Mouse (Mus musculus) liver, adult (tissue): ENCODE data around the gene Tmem140.

ENCODE experiments used
- GATA4 ChIP-seq: IDR thresholded peaks from 2 replicates; pipeline ENCODE4 v1.6.1; 2014; ENCODE audit warnings: mild to moderate bottlenecking, low read length; ENCODE audit not compliant: insufficient replicate concordance

Tmem140 gene

DNA sequence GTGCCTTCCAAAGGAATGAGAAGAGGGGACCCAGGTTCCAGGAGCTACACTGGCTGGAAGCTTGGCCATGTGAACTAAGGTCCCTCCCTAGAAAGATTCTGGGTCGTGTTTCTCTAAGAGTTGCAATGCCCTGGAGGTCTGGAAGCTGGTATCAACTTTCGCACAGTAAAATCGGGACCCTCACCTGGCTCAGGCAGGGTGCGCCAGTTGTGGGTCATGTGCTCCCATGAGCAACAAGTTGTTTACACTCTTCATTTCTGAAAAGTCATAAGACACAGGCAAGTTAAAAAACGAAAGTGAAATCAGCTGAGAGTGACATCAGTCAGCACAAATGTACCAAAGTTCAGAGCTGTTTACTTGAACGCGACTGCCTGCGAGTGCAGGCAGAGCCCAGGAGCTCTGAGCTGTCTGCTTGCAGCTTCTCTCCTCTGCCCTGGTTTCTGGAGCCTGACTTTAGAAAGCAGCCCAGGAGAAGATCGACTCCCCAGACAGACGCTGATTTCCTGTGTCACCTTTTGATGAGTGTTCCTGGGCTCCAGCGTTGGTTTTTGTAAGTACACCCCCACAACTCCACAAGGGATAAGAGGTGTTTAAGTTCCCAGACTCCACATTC is at the start of gene Tmem140:
Gene Tmem140, plus strand, starts transcription at position 356 of the 613 bp plus-strand sequence.
- no peak for TF ChIP-seq GATA4

GRCm38 (mm10) chr6:34824406-34824805 is 38.5 kb upstream of the Tmem140 start:
- TF ChIP-seq GATA4 = no peak

DNA sequence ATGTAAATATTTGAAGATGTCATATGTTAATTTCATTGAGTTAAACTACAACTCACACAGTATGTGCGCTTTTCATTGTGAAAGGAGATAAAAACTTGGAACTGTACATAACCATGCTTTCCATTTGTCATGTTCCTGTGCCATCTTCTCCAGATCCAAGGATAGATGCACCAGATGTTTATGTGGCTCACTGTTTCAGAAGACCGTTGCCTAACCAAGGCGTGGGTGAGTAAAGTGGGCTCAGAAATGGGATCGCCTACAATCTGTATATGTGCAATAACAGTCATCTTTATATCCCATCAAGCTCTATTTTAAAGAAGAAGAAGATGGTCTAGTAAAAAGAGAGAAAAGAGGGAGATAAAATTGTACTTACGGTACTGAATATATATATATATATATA is 30.6 kb upstream of the Tmem140 start:
- no peak for TF ChIP-seq GATA4

DNA sequence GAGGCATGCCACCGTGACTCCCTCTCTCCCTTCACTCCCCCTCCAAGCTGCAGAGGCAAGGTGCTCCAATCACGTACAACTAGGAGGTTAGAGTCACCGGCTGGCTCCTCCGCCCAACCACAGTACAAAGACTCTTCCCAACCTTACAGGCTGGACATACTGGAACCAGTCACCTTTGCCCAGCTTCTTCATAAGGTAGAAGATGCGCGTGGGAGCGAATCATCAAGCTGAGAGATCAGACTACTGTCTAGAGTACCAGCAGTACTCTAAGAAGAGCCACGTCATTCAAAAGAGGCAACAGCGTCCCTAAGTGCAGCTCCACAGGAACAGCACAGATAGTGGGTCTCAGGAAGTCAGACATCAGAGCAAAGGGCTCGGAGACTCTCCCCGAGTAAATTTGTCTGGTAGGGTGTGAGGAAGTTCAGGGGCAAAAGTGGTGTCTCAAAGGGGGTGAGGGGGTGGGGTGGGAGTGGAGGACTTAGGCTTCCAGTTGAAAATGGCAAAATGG is 1.3 kb upstream of the Tmem140 start:
- no peak for TF ChIP-seq GATA4

GRCm38 (mm10) chr6:34862381-34862780 is 565 bp upstream of the Tmem140 start:
- no peak for TF ChIP-seq GATA4

GRCm38 (mm10) chr6:34863786-34864514 is 1.0 kb downstream of the Tmem140 start:
- peak; percentile 2; the same call in 1 of the 2 replicates for TF ChIP-seq GATA4

- peak; percentile 76; the same call in 1 of the 2 replicates for TF ChIP-seq GATA4
Measured at GRCm38 (mm10) chr6:34865213-34865612, 2.3 kb downstream of the Tmem140 start.

DNA sequence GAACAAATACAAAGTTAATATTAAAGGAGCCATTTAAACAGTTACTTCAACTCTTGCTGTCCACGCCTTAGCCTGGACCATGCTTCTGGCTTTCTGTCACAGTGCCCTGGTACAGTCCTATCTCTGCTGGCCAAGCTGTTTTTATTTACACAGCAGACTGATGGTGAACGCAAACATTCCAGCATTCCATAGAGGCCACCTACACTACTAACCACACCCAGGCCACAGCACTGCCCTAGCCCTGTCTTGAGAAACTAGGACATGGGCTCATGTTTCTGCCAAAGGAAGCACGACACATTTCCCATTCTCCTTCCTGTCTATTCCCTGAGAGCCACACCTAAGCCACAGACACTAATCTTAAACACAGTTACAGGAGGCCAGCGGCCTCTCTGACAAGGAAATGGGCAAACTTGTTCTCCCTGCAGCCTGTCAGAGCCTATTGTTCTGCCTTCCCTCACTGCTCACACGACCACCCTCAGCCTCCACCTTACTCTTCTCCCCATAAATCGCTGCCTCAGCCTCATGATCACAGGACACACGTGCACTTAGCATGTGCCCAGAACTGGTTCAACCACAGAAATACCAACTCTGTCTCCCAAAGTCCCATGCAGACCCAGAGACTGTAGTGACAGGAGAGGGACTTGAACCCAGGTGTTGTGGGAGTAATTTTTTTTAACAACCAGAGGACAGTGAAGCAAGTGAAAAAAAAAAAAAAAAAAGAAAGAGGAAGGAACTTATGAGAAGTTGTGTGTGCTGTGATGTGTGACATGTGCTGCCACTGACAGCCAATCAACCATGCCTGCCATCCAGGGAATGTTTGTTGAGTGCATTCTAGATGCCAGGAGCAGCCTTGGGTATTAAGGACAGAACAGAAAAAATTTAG is 3.0 kb downstream of the Tmem140 start:
- TF ChIP-seq GATA4 = peak; percentile 61

DNA sequence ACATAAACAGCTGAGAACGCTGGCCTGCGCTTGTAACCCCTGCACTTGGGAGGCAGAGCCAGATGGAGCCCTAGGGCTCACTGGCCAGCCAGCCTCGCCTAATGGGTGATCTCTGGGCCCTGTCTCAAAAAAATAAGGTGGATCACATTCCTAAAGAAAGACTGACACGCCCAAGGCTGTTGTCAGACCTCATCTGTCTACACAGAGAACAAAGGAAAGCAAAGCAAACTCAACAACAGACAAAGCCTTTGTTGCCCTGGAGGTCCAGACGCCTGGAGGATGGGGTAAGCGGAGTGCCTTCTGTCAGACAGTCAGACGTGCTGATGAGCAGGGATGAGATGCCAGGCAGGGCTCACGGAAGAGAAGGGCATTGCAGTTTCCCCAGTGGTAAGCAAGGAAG is 3.8 kb downstream of the Tmem140 start:
- no peak for TF ChIP-seq GATA4

GRCm38 (mm10) chr6:34867301-34867994 is 4.5 kb downstream of the Tmem140 start:
- TF ChIP-seq GATA4 = no peak

- TF ChIP-seq GATA4 = no peak
Measured at GRCm38 (mm10) chr6:34867995-34868350, 5.0 kb downstream of the Tmem140 start.

GRCm38 (mm10) chr6:34868507-34869217 is 5.7 kb downstream of the Tmem140 start:
- TF ChIP-seq GATA4 = no peak

GRCm38 (mm10) chr6:34869225-34869915 is 6.4 kb downstream of the Tmem140 start:
- TF ChIP-seq GATA4 = peak; percentile 84

DNA sequence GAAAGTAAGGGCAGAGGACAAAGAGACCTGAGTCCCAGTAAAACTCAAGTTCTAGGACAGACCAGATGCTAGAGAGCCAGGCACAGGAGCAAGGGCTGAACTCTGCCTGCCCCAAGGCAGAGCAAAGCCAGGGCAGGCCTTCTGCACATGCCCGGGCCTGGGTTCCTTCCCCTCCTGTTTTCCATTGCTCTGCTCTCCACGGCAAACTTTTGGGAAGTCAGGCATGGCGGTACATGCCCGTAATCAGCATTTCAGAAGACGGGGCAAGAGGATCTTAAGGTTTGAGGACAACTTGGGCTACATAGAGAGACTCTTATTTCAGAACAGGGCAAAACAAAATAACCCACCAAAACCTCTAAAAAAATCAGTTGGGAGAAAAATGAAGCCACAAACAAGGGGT is 7.2 kb downstream of the Tmem140 start:
- TF ChIP-seq GATA4 = no peak
